Mouse (Mus musculus) left cerebral cortex, adult 2 months (tissue): Measurements from ENCODE around the gene Trmt1. TPM values are rescaled to one million over a fixed set of nuclear protein-coding genes. Genes with fewer than 3 reads are reported as not detected.

Experiments used
- DNase-seq, 2 experiments: peaks; one replicate each; pipeline ENCODE4 v3.0.0; 2021 to 2022; ENCODE audit warnings: low spot score in 2 of 2, mixed read lengths in 1 of 2; ENCODE audit errors: extremely low spot score in 1 of 2
- H3K27ac ChIP-seq: fragments of 200-600 bp; 2 replicates; pipeline ENCODE4 v1.8.1; 2022
- H3K4me3 ChIP-seq: fragments of 200-600 bp; 2 replicates; pipeline ENCODE4 v1.8.1; 2022
- CTCF ChIP-seq: fragments of 200-600 bp; IDR thresholded peaks from 2 replicates; pipeline ENCODE4 v1.8.1; 2022; ENCODE audit warnings: antibody characterized with exemption, mild to moderate bottlenecking, moderate library complexity
- intact Hi-C: fragments of 180-260 bp; cut with DNase I; formaldehyde crosslinking; loops from one replicate; pipeline ENCODE4 v1.15.1; 2025
- long read RNA-seq, 2 experiments: library from polyadenylated mRNA; stranded (forward); transcript quantifications; one replicate each; pipeline ENCODE4 v2.0.0; 2021; ENCODE audit warnings: borderline mapping rate in 2 of 2
- total RNA-seq, 2 experiments: library from RNA; stranded (reverse); gene quantifications; 2 replicates each; pipeline ENCODE4 v1.2.3; 2021

Trmt1 gene
- total RNA-seq, result 100 to 1,000 TPM; 108 to 115 TPM
- long read RNA-seq, experiment 1, transcript Trmt1-201 (17 exons, 2,567 nt), result major isoform, 9 of 94 reads
- long read RNA-seq, experiment 1, transcript Trmt1-203 (17 exons, 2,138 nt), result major isoform, 9 of 94 reads
- long read RNA-seq, experiment 1, partial matches to known transcripts, result 16 of 94 reads
- long read RNA-seq, experiment 1, other reads (novel, unspliced or antisense), result 55 of 94 reads
- long read RNA-seq, experiment 2, transcript Trmt1-203 (17 exons, 2,138 nt), result major isoform, 7 of 80 reads
- long read RNA-seq, experiment 2, partial matches to known transcripts, result 12 of 80 reads
- long read RNA-seq, experiment 2, other reads (novel, unspliced or antisense), result 56 of 80 reads

- peak within 1 kb of the TSS; percentile 94 for H3K27ac ChIP-seq
- no peak for DNase-seq
- no peak for TF ChIP-seq CTCF
- intact Hi-C loops, result loop anchor here (1.0 kb wide), 1 partner anchor 24 kb away; the partner anchor contains the start of gene Ier2
- H3K4me3 ChIP-seq, result peak within 1 kb of the TSS; percentile 96
These were observed at the start of gene Trmt1 for GRCm38 (mm10) chr8:84686191-84687002. Gene Trmt1 (plus strand): TSS chr8:84686307.

DNA sequence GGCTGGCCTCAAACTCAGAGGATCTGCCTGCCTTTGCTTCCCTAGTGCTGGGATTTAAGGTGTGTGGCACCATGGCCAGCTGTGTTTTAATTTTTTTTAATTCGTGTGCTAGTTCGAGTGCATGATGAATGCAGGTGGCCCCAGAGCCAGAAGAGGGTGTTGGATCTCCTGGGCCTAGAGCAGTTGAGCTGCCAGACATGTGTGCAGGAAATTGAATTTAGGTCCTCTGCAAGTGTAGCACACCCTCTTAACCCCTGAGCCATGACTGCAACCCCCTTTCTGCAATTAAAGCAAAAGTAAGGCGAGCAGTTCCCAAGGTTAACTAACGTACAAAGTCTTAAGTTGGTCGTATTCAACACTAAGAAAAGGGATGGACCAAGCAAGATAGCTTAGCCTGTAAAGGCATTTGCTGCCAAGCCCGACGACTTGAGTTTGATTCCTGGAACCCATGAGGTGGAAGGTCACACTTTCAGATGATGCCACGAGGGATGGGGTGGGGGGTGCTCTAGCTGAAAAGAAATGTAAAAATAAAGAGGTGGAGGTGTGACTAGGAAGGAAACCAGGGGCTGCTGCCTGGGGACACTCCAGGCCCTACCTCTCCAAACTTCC lies 48.1 kb upstream of the Trmt1 start:
- no peak for DNase-seq
- H3K4me3 ChIP-seq, result no peak overlapping the region; the same call in 1 of the 2 replicates

DNA sequence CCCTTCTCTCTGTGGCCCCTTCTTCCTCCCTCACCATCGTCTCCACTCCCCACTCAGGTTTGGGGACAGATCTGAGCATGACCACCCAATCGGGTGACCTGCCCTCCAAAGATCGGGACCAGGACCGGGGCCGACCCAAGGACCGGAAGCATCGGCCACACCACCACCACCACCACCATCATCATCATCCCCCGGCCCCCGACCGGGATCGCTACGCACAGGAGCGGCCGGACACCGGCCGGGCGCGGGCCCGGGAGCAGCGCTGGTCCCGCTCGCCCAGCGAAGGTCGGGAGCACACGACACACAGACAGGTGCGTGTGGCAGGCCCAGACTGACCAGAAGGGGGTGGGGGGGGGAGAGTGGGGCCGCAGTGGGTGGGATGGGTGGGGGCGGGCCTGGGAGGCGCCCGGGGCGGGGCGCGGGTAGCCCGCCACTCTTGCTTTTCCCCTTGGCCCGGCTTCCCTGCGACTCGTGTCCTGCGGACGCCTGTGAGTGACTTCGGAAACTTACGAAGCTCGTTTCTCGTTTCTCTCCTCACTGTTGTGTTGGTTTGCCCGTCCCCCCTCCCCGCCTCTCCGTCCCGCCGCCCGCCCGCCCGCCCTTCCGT lies 47.4 kb upstream of the Trmt1 start:
- no peak for TF ChIP-seq CTCF
- intact Hi-C loops, result loop anchor here (2.0 kb wide), 2 partner anchors 24 to 174 kb away; partner anchors contain the start of gene Ier2

More for the DNA sequence above, 48.1 kb upstream of the Trmt1 start:
- H3K27ac ChIP-seq, result no peak overlapping the region; the same call in 1 of the 2 replicates
- no peak for TF ChIP-seq CTCF
- intact Hi-C loops, result loop anchor here (2.0 kb wide), 2 partner anchors 25 to 175 kb away; partner anchors contain the start of gene Ier2

GRCm38 (mm10) chr8:84639162-84640009 lies 46.7 kb upstream of the Trmt1 start:
- peak; percentile 61 for TF ChIP-seq CTCF
- peak; percentile 94 to 96 for DNase-seq
- H3K27ac ChIP-seq, result peak overlapping the region; percentile 75
- intact Hi-C loops, result loop anchor here (2.0 kb wide), 2 partner anchors 23 to 173 kb away; partner anchors contain the start of gene Ier2
- H3K4me3 ChIP-seq, result peak overlapping the region; percentile 50

More for the DNA sequence above, 47.4 kb upstream of the Trmt1 start:
- Histone ChIP-seq H3K4me3 (peak overlapping the region; percentile 48), H3K27ac (peak overlapping the region; percentile 75)
- no peak for DNase-seq

DNA sequence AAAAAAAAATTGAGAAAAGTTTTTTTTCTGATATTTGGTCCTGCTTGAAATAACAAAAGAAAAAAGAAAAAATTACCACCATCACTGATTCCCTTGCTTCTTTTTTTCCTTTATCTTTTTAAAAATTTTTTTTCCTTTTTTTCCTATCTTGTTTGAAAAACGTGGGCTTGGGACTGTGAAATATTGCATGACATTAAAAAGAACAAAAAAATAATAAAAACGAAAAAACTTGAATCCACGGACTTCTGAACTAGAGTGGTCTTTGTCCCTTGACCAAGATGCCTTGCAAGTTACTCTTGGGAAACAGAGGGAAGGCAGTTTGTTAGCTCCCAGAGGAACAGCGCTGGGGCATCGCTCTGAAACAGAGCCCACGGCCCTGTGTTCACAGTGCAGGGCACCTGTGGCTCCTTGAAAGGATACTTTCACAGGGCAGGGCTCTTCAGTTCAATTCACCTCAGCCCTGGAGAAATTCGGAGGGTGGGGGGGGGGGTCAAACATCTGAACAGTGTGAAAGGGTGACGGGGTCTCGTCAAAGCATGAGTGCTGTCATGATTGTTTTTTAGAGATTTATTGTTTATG lies 46.0 kb upstream of the Trmt1 start:
- H3K4me3 ChIP-seq, result peak overlapping the region; percentile 50
- no peak for TF ChIP-seq CTCF
- DNase-seq, result no peak
- intact Hi-C loops, result no loop called here
- H3K27ac ChIP-seq, result no peak overlapping the region; the same call in 1 of the 2 replicates

DNA sequence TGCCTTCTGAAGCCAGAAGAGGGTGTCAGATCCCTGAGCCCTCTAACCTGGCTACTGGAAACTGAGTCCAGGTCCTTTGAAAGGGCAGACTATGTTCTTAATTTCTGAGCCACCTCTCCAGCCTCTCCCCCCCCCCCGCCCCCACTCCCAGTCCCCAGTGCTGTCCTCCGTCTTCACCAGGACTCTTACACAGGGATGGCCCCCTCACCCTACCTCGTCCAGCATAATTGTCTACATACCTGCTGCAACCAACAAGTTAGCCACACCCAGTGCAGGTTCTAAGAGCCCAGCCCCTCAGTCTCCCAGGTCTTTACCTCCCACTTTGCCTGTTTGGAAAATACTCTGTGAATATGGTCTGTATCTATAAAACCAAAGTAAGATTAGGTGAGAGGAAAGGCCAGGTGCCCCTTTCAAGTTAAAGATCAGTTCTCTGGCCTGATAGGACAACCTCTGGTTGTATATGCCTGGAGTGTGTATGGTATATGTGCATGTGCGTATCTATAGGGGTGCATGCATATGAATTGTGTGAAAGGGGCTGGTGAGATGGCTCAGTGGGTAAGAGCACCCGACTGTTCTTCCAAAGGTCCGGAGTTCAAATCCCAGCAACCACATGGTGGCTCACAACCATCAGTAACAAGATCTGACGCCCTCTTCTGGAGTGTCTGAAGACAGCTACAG lies 45.4 kb upstream of the Trmt1 start:
- intact Hi-C loops, result no loop called here
- DNase-seq, result no peak
- no peak overlapping the region for H3K4me3 ChIP-seq
- no peak overlapping the region for H3K27ac ChIP-seq
- TF ChIP-seq CTCF, result no peak

- no peak for DNase-seq
- intact Hi-C loops, result no loop called here
- TF ChIP-seq CTCF, result peak; percentile 9
- Histone ChIP-seq H3K27ac (no peak overlapping the region), H3K4me3 (no peak overlapping the region)
These were observed 44.3 kb upstream of the Trmt1 start for GRCm38 (mm10) chr8:84641578-84642361.

- Histone ChIP-seq H3K4me3 (no peak overlapping the region), H3K27ac (no peak overlapping the region)
- TF ChIP-seq CTCF, result no peak
- intact Hi-C loops, result no loop called here
- DNase-seq, result no peak
These were observed 43.1 kb upstream of the Trmt1 start for GRCm38 (mm10) chr8:84643019-84643418.

- TF ChIP-seq CTCF, result peak; percentile 16
- intact Hi-C loops, result no loop called here
- no peak for DNase-seq
- Histone ChIP-seq H3K27ac (no peak overlapping the region), H3K4me3 (no peak overlapping the region)
These were observed 39.3 kb upstream of the Trmt1 start for GRCm38 (mm10) chr8:84646800-84647199.
